6 mouse cellular contexts compared by ENCODE assay signal in the genomic region with DNA sequence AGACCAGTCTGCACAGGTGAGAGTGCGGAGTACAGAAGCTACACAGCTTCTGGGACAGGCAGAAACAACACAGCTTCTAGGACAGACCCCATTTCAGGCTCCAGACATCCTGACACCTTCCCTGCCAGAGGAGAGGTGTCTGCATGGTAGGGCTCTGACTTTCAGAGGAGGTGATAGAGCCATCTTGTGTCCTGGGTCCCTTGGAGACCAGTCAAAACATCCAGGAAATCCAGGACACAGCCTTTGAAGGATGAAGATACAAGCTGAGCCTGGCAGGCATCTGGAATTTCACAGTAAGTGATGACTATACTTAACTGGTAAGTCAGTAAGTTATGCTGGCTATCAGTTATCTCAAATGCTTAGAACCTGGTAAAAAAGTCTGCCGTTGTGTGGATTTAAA. TPM values are rescaled to one million over a fixed set of nuclear protein-coding genes. Genes with fewer than 3 reads are reported as not detected.
A peak's percentile ranks its signal among the peaks of the same experiment; 100 is the strongest.
DNase-seq lines count a peak whose midpoint lies in the region; ATAC-seq lines count a peak whose summit lies in the region.
"Not testable (repeated sequence)": the region's sequence is repeated elsewhere in the genome, so short reads cannot be mapped to it uniquely, and the experiment has no call there.
"Had no signal": no experiment of that assay in that cellular context is flagged by ENCODE, and none has a peak within 500 bp of the region (broad histone marks: within the 10 kb centered on the region; RNA-seq: fewer than 3 reads in every experiment).

No protein-coding gene starts in this region.

- not testable (repeated sequence) for H3K9me3 ChIP-seq in heart, embryonic 10.5 days; heart, embryonic 16.5 days (replicated peaks; ENCODE audit: control insufficient read depth, low read length); midbrain, embryonic 11.5 days (ENCODE audit: control insufficient read depth, low read length)

- peak; percentile 60; the same call in 1 of the 2 replicates for ATAC-seq in heart, embryonic 16.5 days (replicated peaks; ENCODE audit: extremely low read depth, insufficient read depth, low FRiP score)
- not testable (repeated sequence) for ATAC-seq in midbrain, embryonic 11.5 days (ENCODE audit: low FRiP score)

- not testable (repeated sequence) for H3K27me3 ChIP-seq in heart, embryonic 10.5 days (ENCODE audit: insufficient read depth, poor library complexity, severe bottlenecking); heart, embryonic 16.5 days (ENCODE audit: control insufficient read depth, insufficient read depth, low read length); midbrain, embryonic 11.5 days (ENCODE audit: control insufficient read depth, insufficient read depth, low read length)

- 69% methylated on average over 2 of the region's 2 CpGs for WGBS in heart, embryonic 10.5 days
- WGBS in heart, embryonic 16.5 days = 58% methylated on average over 2 of the region's 2 CpGs
- 92% methylated on average over 2 of the region's 2 CpGs for WGBS in midbrain, embryonic 11.5 days

- DNase-seq in heart, embryonic 10.5 days (ENCODE audit: low spot score) = peak; percentile 74
- peak; percentile 61 for DNase-seq in midbrain, embryonic 11.5 days (ENCODE audit: low spot score, missing footprints)

- H3K4me2 ChIP-seq in heart, embryonic 16.5 days (ENCODE audit: low read depth, low read length); midbrain, embryonic 11.5 days: not testable (repeated sequence)

- H3K27ac ChIP-seq in heart, embryonic 10.5 days; heart, embryonic 16.5 days (ENCODE audit: low read length); midbrain, embryonic 11.5 days (ENCODE audit: low read depth, low read length): not testable (repeated sequence)

- not testable (repeated sequence) for H3K4me3 ChIP-seq in heart, embryonic 10.5 days; heart, embryonic 16.5 days (ENCODE audit: low read length); midbrain, embryonic 11.5 days (ENCODE audit: low read depth, low read length)

- not testable (repeated sequence) for H3K36me3 ChIP-seq in heart, embryonic 10.5 days; heart, embryonic 16.5 days (ENCODE audit: control insufficient read depth, insufficient read depth); midbrain, embryonic 11.5 days (ENCODE audit: control insufficient read depth, insufficient read depth, low read length)

- not testable (repeated sequence) for H3K4me1 ChIP-seq in heart, embryonic 10.5 days; heart, embryonic 16.5 days (ENCODE audit: control insufficient read depth, insufficient read depth, low read length); midbrain, embryonic 11.5 days (ENCODE audit: control insufficient read depth, insufficient read depth, low read length)

- H3K9ac ChIP-seq in heart, embryonic 16.5 days (ENCODE audit: low read length); midbrain, embryonic 11.5 days (ENCODE audit: low read length): not testable (repeated sequence)

RNA-seq across cellular contexts. Expression of a gene that starts 24.2 kb away (rescaled TPM):
- polyA plus RNA-seq in heart, embryonic 10.5 days (2016; fragmentation: Nextera tagmentation; extraction: Ambion mirVana) = 0.15 TPM in 1 of 2 replicates, not detected in the other
- polyA plus RNA-seq in heart, embryonic 16.5 days (2015; fragmentation: Nextera tagmentation; extraction: Ambion mirVana) = 0.09 TPM in 1 of 2 replicates, not detected in the other
- polyA plus RNA-seq in midbrain, embryonic 11.5 days (2014; fragmentation: Nextera tagmentation; extraction: Ambion mirVana) = 0.07 TPM in 1 of 2 replicates, not detected in the other
- polyA plus RNA-seq: adrenal gland, adult 2 months; brain, embryonic 14.5 days; G1E had no signal

RNA-seq across cellular contexts. Expression of a gene that starts 36.3 kb away (rescaled TPM):
- 184 and 286 TPM in 2 replicates for polyA plus RNA-seq in heart, embryonic 10.5 days (2016; fragmentation: Nextera tagmentation; extraction: Ambion mirVana)
- polyA plus RNA-seq in heart, embryonic 16.5 days (2015; fragmentation: Nextera tagmentation; extraction: Ambion mirVana) = 99.3 and 110 TPM in 2 replicates
- polyA plus RNA-seq in midbrain, embryonic 11.5 days (2014; fragmentation: Nextera tagmentation; extraction: Ambion mirVana) = 268 and 278 TPM in 2 replicates
